17 mouse cellular contexts compared by ENCODE assay signal in the genomic region with DNA sequence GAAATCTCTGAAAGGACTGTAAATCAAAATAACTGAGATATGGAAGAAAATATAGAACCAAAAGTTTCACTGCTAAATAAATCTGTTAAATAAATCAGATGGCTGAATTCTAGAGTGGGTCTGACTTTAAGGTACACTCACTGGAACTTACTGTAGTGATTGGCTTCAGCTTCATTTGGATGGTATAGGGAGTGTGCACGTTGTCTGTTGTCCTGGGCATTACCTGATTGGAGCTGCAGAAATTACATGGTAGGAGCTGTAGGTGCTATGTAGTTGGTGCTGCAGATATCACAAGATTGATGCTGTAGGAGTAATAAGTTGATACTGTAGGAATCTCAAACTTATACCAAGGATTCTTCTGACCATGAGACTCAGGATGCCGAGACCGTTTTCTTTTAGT. TPM values are rescaled to one million over a fixed set of nuclear protein-coding genes. Genes with fewer than 3 reads are reported as not detected.
DNase-seq lines count a peak whose midpoint lies in the region; ATAC-seq and TF ChIP-seq lines count a peak whose summit lies in the region.
"Had no signal": no experiment of that assay in that cellular context is flagged by ENCODE, and none has a peak within 500 bp of the region (broad histone marks: within the 10 kb centered on the region; RNA-seq: fewer than 3 reads in every experiment).

No protein-coding gene starts in this region.

- H3K9me3 ChIP-seq in kidney, embryonic 14.5 days (ENCODE audit: control insufficient read depth, low read length), result peaks cover 43% of the 10 kb centered on the region
- peaks cover 41% of the 10 kb centered on the region for H3K9me3 ChIP-seq in neural tube, embryonic 11.5 days (ENCODE audit: control insufficient read depth, low read length)
- peaks cover 43% of the 10 kb centered on the region for H3K9me3 ChIP-seq in neural tube, embryonic 15.5 days (replicated peaks)

- H3K36me3 ChIP-seq in kidney, embryonic 14.5 days (ENCODE audit: control insufficient read depth, insufficient read depth, low read length), result no peaks in the 10 kb centered on the region
- no peaks in the 10 kb centered on the region for H3K36me3 ChIP-seq in neural tube, embryonic 11.5 days (ENCODE audit: control insufficient read depth, insufficient read depth, low read length)
- H3K36me3 ChIP-seq in neural tube, embryonic 15.5 days, result no peaks in the 10 kb centered on the region
- H3K36me3 ChIP-seq: hindbrain, embryonic 13.5 days; liver, embryonic 15.5 days had no signal

- H3K9ac ChIP-seq in kidney, embryonic 14.5 days (ENCODE audit: low read depth, low read length), result no peak overlapping the region
- no peak overlapping the region for H3K9ac ChIP-seq in neural tube, embryonic 11.5 days (ENCODE audit: low read length)
- H3K9ac ChIP-seq in neural tube, embryonic 15.5 days (replicated peaks), result no peak overlapping the region
- H3K9ac ChIP-seq: hindbrain, embryonic 13.5 days; liver, embryonic 15.5 days had no signal

- H3K4me1 ChIP-seq in cerebellum, adult 2 months (ENCODE audit: control insufficient read depth, insufficient read depth, low read length), result no peaks in the 10 kb centered on the region
- no peaks in the 10 kb centered on the region for H3K4me1 ChIP-seq in kidney, embryonic 14.5 days (ENCODE audit: control insufficient read depth, insufficient read depth, low read length)
- no peaks in the 10 kb centered on the region for H3K4me1 ChIP-seq in neural tube, embryonic 11.5 days (ENCODE audit: control insufficient read depth, insufficient read depth, low read length)
- H3K4me1 ChIP-seq in neural tube, embryonic 15.5 days, result no peaks in the 10 kb centered on the region
- H3K4me1 ChIP-seq: hindbrain, embryonic 13.5 days; liver, embryonic 15.5 days had no signal

- DNase-seq in cerebellum, adult 2 months, result no peak
- DNase-seq in kidney, adult 18-20 months, result no peak
- no peak for DNase-seq in neural tube, embryonic 11.5 days (ENCODE audit: low spot score)
- DNase-seq in skeletal muscle tissue, adult 2 months (ENCODE audit: low read depth, low spot score), result peak; percentile 1
- no peak for DNase-seq in cerebellum, postnatal 14 days
- DNase-seq: adrenal gland, adult 8-10 months; cerebellum, adult 9-10 months; embryo, embryonic 11 days; kidney, postnatal 14 days; lung, postnatal 4 days had no signal

- no peak overlapping the region for H3K4me3 ChIP-seq in cerebellum, adult 2 months (replicated peaks; ENCODE audit: insufficient read depth, low read depth, low read length)
- H3K4me3 ChIP-seq in kidney, embryonic 14.5 days (ENCODE audit: low read length), result no peak overlapping the region
- no peak overlapping the region for H3K4me3 ChIP-seq in neural tube, embryonic 11.5 days (ENCODE audit: low read depth, low read length)
- H3K4me3 ChIP-seq in neural tube, embryonic 15.5 days (replicated peaks), result no peak overlapping the region
- H3K4me3 ChIP-seq: hindbrain, embryonic 13.5 days; liver, embryonic 15.5 days had no signal

- H3K27ac ChIP-seq in cerebellum, adult 2 months (ENCODE audit: insufficient read depth, low read length), result no peak overlapping the region
- H3K27ac ChIP-seq in kidney, embryonic 14.5 days (ENCODE audit: low read depth, low read length), result no peak overlapping the region
- H3K27ac ChIP-seq in neural tube, embryonic 11.5 days (ENCODE audit: low read depth, low read length), result no peak overlapping the region
- H3K27ac ChIP-seq in neural tube, embryonic 15.5 days (replicated peaks), result no peak overlapping the region
- H3K27ac ChIP-seq: hindbrain, embryonic 13.5 days; liver, embryonic 15.5 days had no signal

- TF ChIP-seq POLR2A in cerebellum, adult 2 months (IDR thresholded peaks at IDR 0.05; ENCODE audit: borderline replicate concordance, insufficient read depth, low read length), result no peak

- ATAC-seq in cerebellum, adult (ENCODE audit: insufficient number of reproducible peaks, low FRiP score, low TSS enrichment), result 0 out of 2 replicates have a peak, but pooled peaks have one; percentile 1
- 0 out of 2 replicates have a peak, but pooled peaks have one; percentile 55 for ATAC-seq in kidney, embryonic 14.5 days (ENCODE audit: low FRiP score, low TSS enrichment)
- ATAC-seq in neural tube, embryonic 11.5 days (ENCODE audit: insufficient read depth, low FRiP score, low TSS enrichment), result 0 out of 2 replicates have a peak, but pooled peaks have one; percentile 36
- ATAC-seq in neural tube, embryonic 15.5 days (ENCODE audit: low FRiP score), result no peak
- ATAC-seq: intestine, embryonic 16.5 days; midbrain, embryonic 16.5 days had no signal

- no peak overlapping the region for H3K4me2 ChIP-seq in kidney, embryonic 14.5 days (replicated peaks; ENCODE audit: low read depth, low read length)
- H3K4me2 ChIP-seq in neural tube, embryonic 11.5 days (ENCODE audit: low read depth), result no peak overlapping the region
- H3K4me2 ChIP-seq in neural tube, embryonic 15.5 days, result no peak overlapping the region
- H3K4me2 ChIP-seq: hindbrain, embryonic 13.5 days; liver, embryonic 15.5 days had no signal

- 0 out of 2 replicates have a peak, but pooled peaks cover 1% of the 10 kb centered on the region for H3K27me3 ChIP-seq in cerebellum, adult 2 months (ENCODE audit: control insufficient read depth, insufficient read depth, low read length)
- no peaks in the 10 kb centered on the region for H3K27me3 ChIP-seq in kidney, embryonic 14.5 days (ENCODE audit: control insufficient read depth, insufficient read depth, low read length)
- H3K27me3 ChIP-seq in neural tube, embryonic 11.5 days (ENCODE audit: control insufficient read depth, insufficient read depth, low read length), result no peaks in the 10 kb centered on the region
- H3K27me3 ChIP-seq in neural tube, embryonic 15.5 days (replicated peaks), result no peaks in the 10 kb centered on the region
- H3K27me3 ChIP-seq: hindbrain, embryonic 13.5 days; liver, embryonic 15.5 days had no signal

- no peak for TF ChIP-seq CTCF in cerebellum, adult 2 months (IDR thresholded peaks at IDR 0.05; ENCODE audit: borderline replicate concordance, insufficient read depth, low read depth, low read length)

- WGBS in cerebellum, adult 2 months, result 63% methylated on average over 3 of the region's 3 CpGs
- WGBS in kidney, embryonic 14.5 days, result 69% methylated on average over 3 of the region's 3 CpGs
- WGBS in neural tube, embryonic 11.5 days, result 67% methylated on average over 3 of the region's 3 CpGs
- WGBS in neural tube, embryonic 15.5 days, result 68% methylated on average over 3 of the region's 3 CpGs

RNA-seq across cellular contexts. Expression of a gene that starts 32.9 kb away (rescaled TPM):
- polyA plus RNA-seq in cerebellum, adult 2 months (2012; rRNA removed), result 0.48 and 0.49 TPM in 2 replicates
- polyA plus RNA-seq in kidney, embryonic 14.5 days (2014; fragmentation: Nextera tagmentation; extraction: Ambion mirVana), result not detected in 2 replicates
- polyA plus RNA-seq in neural tube, embryonic 11.5 days (2014; fragmentation: Nextera tagmentation; extraction: Ambion mirVana), result not detected in 2 replicates
- polyA plus RNA-seq in neural tube, embryonic 15.5 days (2015; fragmentation: Nextera tagmentation; extraction: Ambion mirVana), result 0.11 and 0.14 TPM in 2 replicates
- polyA plus RNA-seq: intestine, embryonic 16.5 days; liver, embryonic 15.5 days had no signal

RNA-seq across cellular contexts. Expression of a gene that starts 32.9 kb away (rescaled TPM):
- 79.1 and 80.4 TPM in 2 replicates for polyA plus RNA-seq in cerebellum, adult 2 months (2012; rRNA removed)
- polyA plus RNA-seq in kidney, embryonic 14.5 days (2014; fragmentation: Nextera tagmentation; extraction: Ambion mirVana), result 98.2 and 175 TPM in 2 replicates
- 136 and 141 TPM in 2 replicates for polyA plus RNA-seq in neural tube, embryonic 11.5 days (2014; fragmentation: Nextera tagmentation; extraction: Ambion mirVana)
- 63.6 and 84.0 TPM in 2 replicates for polyA plus RNA-seq in neural tube, embryonic 15.5 days (2015; fragmentation: Nextera tagmentation; extraction: Ambion mirVana)
